38 mouse cellular contexts compared by ENCODE assay signal in genomic region chr7:126411061-126411460, GRCm38 (mm10). TPM values are rescaled to one million over a fixed set of nuclear protein-coding genes. Genes with fewer than 3 reads are reported as not detected.
"Had no signal": no experiment of that assay in that cellular context is flagged by ENCODE, and none has a peak within 500 bp of the region (broad histone marks: within the 10 kb centered on the region; RNA-seq: fewer than 3 reads in every experiment).

No protein-coding gene starts in this region.

- DNase-seq: heart, postnatal 10 days; heart, postnatal 14 days; heart, postnatal 36 days; heart, postnatal 4 days; kidney, adult 11 months; kidney, adult 18-20 months; kidney, adult 2 months; kidney, adult 8-10 months; kidney, adult 9 months; kidney, postnatal 10 days; kidney, postnatal 14 days; kidney, postnatal 25 days; kidney, postnatal 36 days; kidney, postnatal 4 days; layer of hippocampus, adult 9-11 months; layer of hippocampus, postnatal 36 days had no signal

RNA-seq across cellular contexts. Expression of gene Cd19, which starts 3.6 kb away (rescaled TPM):
- total RNA-seq: hematopoietic stem cell, adult 5-6 weeks; layer of hippocampus, adult 18-20 months; layer of hippocampus, adult 2 months; layer of hippocampus, adult 8-10 months; layer of hippocampus, postnatal 14 days; layer of hippocampus, postnatal 25 days; layer of hippocampus, postnatal 36 days; left cerebral cortex, adult 18-20 months had no signal
- polyA plus RNA-seq: heart, embryonic 10.5 days; heart, embryonic 11.5 days; heart, embryonic 12.5 days; heart, embryonic 13.5 days; heart, embryonic 14.5 days; heart, embryonic 15.5 days; hindbrain, embryonic 10.5 days; hindbrain, embryonic 11.5 days; hindbrain, embryonic 12.5 days; hindbrain, embryonic 13.5 days; hindbrain, embryonic 14.5 days; hindbrain, embryonic 16.5 days; intestine, embryonic 14.5 days; intestine, embryonic 15.5 days; kidney, embryonic 14.5 days had no signal
